Mouse (Mus musculus): Measurements from ENCODE around the gene Pir. TPM values are rescaled to one million over a fixed set of nuclear protein-coding genes. Genes with fewer than 3 reads are reported as not detected.

Gene Pir
- total RNA-seq, 1 experiment: 10.5 TPM

DNA sequence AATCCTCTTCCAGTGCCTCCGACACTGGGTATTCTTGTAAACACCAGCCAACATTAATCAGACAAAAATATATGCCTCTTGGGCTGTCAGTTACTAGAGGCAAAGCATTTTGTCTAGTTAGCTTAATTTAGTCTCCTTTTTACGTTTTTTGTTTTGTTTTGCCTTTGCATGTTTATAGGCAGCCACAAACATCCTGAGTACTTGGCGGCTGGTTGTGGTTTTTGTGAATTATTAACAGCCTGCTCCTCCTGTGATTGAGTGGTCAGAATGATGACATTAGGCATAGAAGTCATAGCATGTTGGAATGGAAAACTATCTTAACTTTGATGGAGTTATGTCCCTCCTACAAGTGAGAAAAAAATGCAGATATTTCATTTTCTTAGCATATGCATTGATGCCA lies 101.4 kb downstream of the Pir start:
- Histone ChIP-seq H3K36me3 (ENCODE audit: control insufficient read depth, insufficient read depth, low read length, poor library complexity, severe bottlenecking) (no peaks in the 10 kb centered on the region), H3K9me3 (ENCODE audit: control insufficient read depth, insufficient read depth, low read depth, low read length) (no peaks in the 10 kb centered on the region), H3K27ac (ENCODE audit: insufficient read depth, low read depth, low read length, poor library complexity, severe bottlenecking) (no peak overlapping the region), H3K4me3 (ENCODE audit: insufficient read depth in 1 of 2, low read depth in 1 of 2, low read length in 2 of 2, poor library complexity in 1 of 2, severe bottlenecking in 1 of 2) (no peak overlapping the region), H3K9ac (ENCODE audit: insufficient read depth, low read depth, low read length, poor library complexity, severe bottlenecking) (no peak overlapping the region), H3K4me1 (ENCODE audit: control insufficient read depth in 2 of 2, insufficient read depth in 2 of 2, low read length in 2 of 2, poor library complexity in 1 of 2) (no peaks in the 10 kb centered on the region)
- DNase-seq (ENCODE audit: low read depth, low spot score): no peak
- no peak for TF ChIP-seq HCFC1 (IDR thresholded peaks at IDR 0.05; ENCODE audit: borderline replicate concordance, insufficient read depth, low read length)
- no peak for TF ChIP-seq ZC3H11A (IDR thresholded peaks at IDR 0.05; ENCODE audit: borderline replicate concordance, low read depth, low read length)
- no peak for TF ChIP-seq CHD2 (IDR thresholded peaks at IDR 0.05; ENCODE audit: low read depth, low read length)
- no peak for TF ChIP-seq MAFK (IDR thresholded peaks at IDR 0.05; ENCODE audit: insufficient read depth, low read depth, low read length)
- TF ChIP-seq ZNF384 (IDR thresholded peaks at IDR 0.05; ENCODE audit: low read depth, low read length): no peak
- in situ Hi-C loops (cut with MboI; ENCODE audit: low sequenced_read_pairs in 2 of 2, unreplicated experiment in 2 of 2): no loop called here

DNA sequence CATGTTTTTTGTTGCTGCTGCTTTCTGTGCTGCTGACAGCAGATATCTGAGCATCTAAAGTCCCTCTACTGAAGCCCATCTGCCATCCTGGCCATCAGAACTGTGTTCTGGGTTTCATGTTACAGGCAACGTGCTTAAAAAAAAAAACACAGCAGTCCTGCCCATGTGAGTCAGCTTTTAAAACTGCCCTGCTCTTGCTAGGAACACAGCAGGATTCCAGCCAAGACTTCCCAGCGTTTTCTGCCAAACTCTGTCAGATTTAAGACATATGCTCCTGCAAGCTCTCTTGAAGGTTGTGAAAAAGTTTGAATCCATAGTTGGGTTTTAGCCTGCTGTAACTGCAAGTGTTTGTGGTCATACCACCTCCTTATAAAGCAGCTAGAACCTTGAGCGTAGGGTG lies 103.9 kb downstream of the Pir start, which contains the start of gene Vegfd:
Gene Vegfd (plus strand): TSS at position 298 of the 400 bp plus-strand sequence.
- no peaks in the 10 kb centered on the region for H3K36me3 ChIP-seq (ENCODE audit: control insufficient read depth, insufficient read depth, low read length, poor library complexity, severe bottlenecking)
- H3K4me3 ChIP-seq (ENCODE audit: insufficient read depth in 1 of 2, low read depth in 1 of 2, low read length in 2 of 2, poor library complexity in 1 of 2, severe bottlenecking in 1 of 2): no peak within 1 kb of the TSS
- no peak within 1 kb of the TSS for H3K9ac ChIP-seq (ENCODE audit: insufficient read depth, low read depth, low read length, poor library complexity, severe bottlenecking)
- H3K9me3 ChIP-seq (ENCODE audit: control insufficient read depth, insufficient read depth, low read depth, low read length): no peaks in the 10 kb centered on the region
- H3K27ac ChIP-seq (ENCODE audit: insufficient read depth, low read depth, low read length, poor library complexity, severe bottlenecking): no peak within 1 kb of the TSS
- in situ Hi-C loops (cut with MboI; ENCODE audit: low sequenced_read_pairs in 2 of 2, unreplicated experiment in 2 of 2): no loop called here
- DNase-seq (ENCODE audit: low read depth, low spot score): no peak
- TF ChIP-seq HCFC1 (IDR thresholded peaks at IDR 0.05; ENCODE audit: borderline replicate concordance, insufficient read depth, low read length) (no peak), ZNF384 (IDR thresholded peaks at IDR 0.05; ENCODE audit: low read depth, low read length) (peak; percentile 62; the same call in 1 of the 2 replicates)
- H3K4me1 ChIP-seq (ENCODE audit: control insufficient read depth in 2 of 2, insufficient read depth in 2 of 2, low read length in 2 of 2, poor library complexity in 1 of 2): no peaks in the 10 kb centered on the region

DNA sequence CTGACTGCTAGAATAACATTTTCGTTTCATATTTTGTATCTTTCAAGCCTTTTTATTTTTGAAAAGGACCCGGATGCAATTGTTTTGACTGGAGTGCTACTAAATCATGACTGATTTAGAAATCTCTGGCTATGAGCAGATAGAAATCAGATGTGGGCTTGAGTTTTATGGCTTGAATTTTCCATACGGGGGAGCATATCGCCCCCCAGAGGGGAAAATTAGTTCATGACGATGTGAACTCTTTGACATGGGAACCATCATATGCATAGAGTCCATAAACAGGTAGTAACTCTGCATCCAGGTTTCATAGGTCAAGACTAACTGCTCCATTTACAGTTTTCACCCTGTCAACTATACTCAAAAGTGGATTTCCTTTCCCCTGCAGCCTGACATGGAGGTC lies 105.4 kb downstream of the Pir start:
- in situ Hi-C loops (cut with MboI; ENCODE audit: low sequenced_read_pairs in 2 of 2, unreplicated experiment in 2 of 2): no loop called here
- no peak for DNase-seq (ENCODE audit: low read depth, low spot score)
- no peaks in the 10 kb centered on the region for H3K36me3 ChIP-seq (ENCODE audit: control insufficient read depth, insufficient read depth, low read length, poor library complexity, severe bottlenecking)
- H3K9ac ChIP-seq (ENCODE audit: insufficient read depth, low read depth, low read length, poor library complexity, severe bottlenecking): no peak overlapping the region
- no peak for TF ChIP-seq ZC3H11A (IDR thresholded peaks at IDR 0.05; ENCODE audit: borderline replicate concordance, low read depth, low read length)
- TF ChIP-seq MAFK (IDR thresholded peaks at IDR 0.05; ENCODE audit: insufficient read depth, low read depth, low read length): no peak
- TF ChIP-seq CHD2 (IDR thresholded peaks at IDR 0.05; ENCODE audit: low read depth, low read length): no peak
- no peak for TF ChIP-seq ZNF384 (IDR thresholded peaks at IDR 0.05; ENCODE audit: low read depth, low read length)
- H3K9me3 ChIP-seq (ENCODE audit: control insufficient read depth, insufficient read depth, low read depth, low read length): no peaks in the 10 kb centered on the region
- H3K27ac ChIP-seq (ENCODE audit: insufficient read depth, low read depth, low read length, poor library complexity, severe bottlenecking): no peak overlapping the region
- H3K4me3 ChIP-seq (ENCODE audit: insufficient read depth in 1 of 2, low read depth in 1 of 2, low read length in 2 of 2, poor library complexity in 1 of 2, severe bottlenecking in 1 of 2): no peak overlapping the region
- no peaks in the 10 kb centered on the region for H3K4me1 ChIP-seq (ENCODE audit: control insufficient read depth in 2 of 2, insufficient read depth in 2 of 2, low read length in 2 of 2, poor library complexity in 1 of 2)

DNA sequence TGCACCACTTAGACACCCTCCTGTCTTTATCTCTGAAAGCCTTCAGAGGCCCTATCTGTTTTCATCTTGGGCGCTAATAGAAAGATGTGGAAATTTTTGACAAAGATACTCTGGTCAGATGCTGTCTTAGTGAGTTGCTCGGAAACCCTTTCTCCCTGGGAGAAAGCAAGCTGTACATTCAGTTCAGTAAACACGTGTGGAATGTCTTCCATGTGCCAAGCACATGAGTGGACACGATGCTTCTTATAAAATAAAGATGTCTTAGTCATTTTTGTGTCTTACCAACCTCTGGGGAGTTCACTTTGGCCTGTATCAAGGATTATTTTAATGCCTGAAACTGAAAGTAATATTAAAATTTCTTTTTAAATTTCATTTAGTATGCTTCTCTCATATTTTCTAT lies 110.5 kb downstream of the Pir start:
- Histone ChIP-seq H3K36me3 (ENCODE audit: control insufficient read depth, insufficient read depth, low read length, poor library complexity, severe bottlenecking) (no peaks in the 10 kb centered on the region), H3K27ac (ENCODE audit: insufficient read depth, low read depth, low read length, poor library complexity, severe bottlenecking) (no peak overlapping the region), H3K4me1 (ENCODE audit: control insufficient read depth in 2 of 2, insufficient read depth in 2 of 2, low read length in 2 of 2, poor library complexity in 1 of 2) (peaks cover 0 to 6% of the 10 kb centered on the region in 2 experiments; a peak in 2 of 4 replicates), H3K9me3 (ENCODE audit: control insufficient read depth, insufficient read depth, low read depth, low read length) (no peaks in the 10 kb centered on the region), H3K4me3 (ENCODE audit: insufficient read depth in 1 of 2, low read depth in 1 of 2, low read length in 2 of 2, poor library complexity in 1 of 2, severe bottlenecking in 1 of 2) (no peak overlapping the region), H3K9ac (ENCODE audit: insufficient read depth, low read depth, low read length, poor library complexity, severe bottlenecking) (no peak overlapping the region)
- in situ Hi-C loops (cut with MboI; ENCODE audit: low sequenced_read_pairs in 2 of 2, unreplicated experiment in 2 of 2): loop anchor here in 1 of 2 experiments (25.0 kb wide), 1 partner anchor 192 kb away; no protein-coding TSS in a partner anchor
- DNase-seq (ENCODE audit: low read depth, low spot score): no peak
- TF ChIP-seq ZC3H11A (IDR thresholded peaks at IDR 0.05; ENCODE audit: borderline replicate concordance, low read depth, low read length) (no peak), CHD2 (IDR thresholded peaks at IDR 0.05; ENCODE audit: low read depth, low read length) (no peak), ZNF384 (IDR thresholded peaks at IDR 0.05; ENCODE audit: low read depth, low read length) (no peak), MAFK (IDR thresholded peaks at IDR 0.05; ENCODE audit: insufficient read depth, low read depth, low read length) (no peak), HCFC1 (IDR thresholded peaks at IDR 0.05; ENCODE audit: borderline replicate concordance, insufficient read depth, low read length) (no peak)
